Mouse (Mus musculus): ENCODE data around the gene Palm.

The Palm gene

GRCm38 (mm10) chr10:79803716-79804323, 10.4 kb downstream of the Palm start:
- TF ChIP-seq GATA4 (IDR thresholded peaks at IDR 0.05; ENCODE audit: insufficient replicate concordance, low read length): no peak

- no peak for TF ChIP-seq GATA4 (IDR thresholded peaks at IDR 0.05; ENCODE audit: insufficient replicate concordance, low read length)
Measured at GRCm38 (mm10) chr10:79805636-79806035, 12.3 kb downstream of the Palm start.

GRCm38 (mm10) chr10:79806331-79806730, 13.0 kb downstream of the Palm start:
- no peak for TF ChIP-seq GATA4 (IDR thresholded peaks at IDR 0.05; ENCODE audit: insufficient replicate concordance, low read length)

- TF ChIP-seq GATA4 (IDR thresholded peaks at IDR 0.05; ENCODE audit: insufficient replicate concordance, low read length): no peak
Measured at GRCm38 (mm10) chr10:79806972-79807371, 13.6 kb downstream of the Palm start.

GRCm38 (mm10) chr10:79807826-79808225, 14.5 kb downstream of the Palm start:
- TF ChIP-seq GATA4 (IDR thresholded peaks at IDR 0.05; ENCODE audit: insufficient replicate concordance, low read length): no peak

GRCm38 (mm10) chr10:79808728-79809127, 15.4 kb downstream of the Palm start:
- TF ChIP-seq GATA4 (IDR thresholded peaks at IDR 0.05; ENCODE audit: insufficient replicate concordance, low read length): no peak

GRCm38 (mm10) chr10:79811736-79812637, 18.6 kb downstream of the Palm start:
- no peak for TF ChIP-seq GATA4 (IDR thresholded peaks at IDR 0.05; ENCODE audit: insufficient replicate concordance, low read length)

- no peak; the same call in 1 of the 2 replicates for TF ChIP-seq GATA4 (IDR thresholded peaks at IDR 0.05; ENCODE audit: insufficient replicate concordance, low read length)
Measured at GRCm38 (mm10) chr10:79814271-79814842, 21.0 kb downstream of the Palm start.

- no peak for TF ChIP-seq GATA4 (IDR thresholded peaks at IDR 0.05; ENCODE audit: insufficient replicate concordance, low read length)
Measured at GRCm38 (mm10) chr10:79815671-79816494, 22.5 kb downstream of the Palm start.

GRCm38 (mm10) chr10:79817111-79817510, 23.7 kb downstream of the Palm start:
- no peak for TF ChIP-seq GATA4 (IDR thresholded peaks at IDR 0.05; ENCODE audit: insufficient replicate concordance, low read length)

- no peak for TF ChIP-seq GATA4 (IDR thresholded peaks at IDR 0.05; ENCODE audit: insufficient replicate concordance, low read length)
Measured at GRCm38 (mm10) chr10:79818225-79818624, 24.9 kb downstream of the Palm start.

GRCm38 (mm10) chr10:79819606-79820005, 26.2 kb downstream of the Palm start:
- no peak for TF ChIP-seq GATA4 (IDR thresholded peaks at IDR 0.05; ENCODE audit: insufficient replicate concordance, low read length)

- TF ChIP-seq GATA4 (IDR thresholded peaks at IDR 0.05; ENCODE audit: insufficient replicate concordance, low read length): no peak
Measured at GRCm38 (mm10) chr10:79820277-79820676, 26.9 kb downstream of the Palm start.

GRCm38 (mm10) chr10:79820782-79821181, 27.4 kb downstream of the Palm start, which contains the start of gene Misp:
Misp (plus strand) TSS chr10:79820989.
- TF ChIP-seq GATA4 (IDR thresholded peaks at IDR 0.05; ENCODE audit: insufficient replicate concordance, low read length): no peak

GRCm38 (mm10) chr10:79821731-79822130, 28.4 kb downstream of the Palm start:
- no peak for TF ChIP-seq GATA4 (IDR thresholded peaks at IDR 0.05; ENCODE audit: insufficient replicate concordance, low read length)

Measured in liver, adult (tissue).